Mouse (Mus musculus) left cerebral cortex, postnatal 36 days (tissue): Measurements from ENCODE around the gene Pnp. TPM values are rescaled to one million over a fixed set of nuclear protein-coding genes. Genes with fewer than 3 reads are reported as not detected.
"Not testable (repeated sequence)": the region's sequence is repeated elsewhere in the genome, so short reads cannot be mapped to it uniquely, and the experiment has no call there.

ENCODE experiments used
- DNase-seq, 2 experiments: peaks; one replicate each; pipeline ENCODE4 v3.0.0; 2021 to 2022; ENCODE audit warnings: low spot score in 2 of 2, mixed read lengths in 1 of 2
- intact Hi-C: fragments of 180-260 bp; cut with DNase I; formaldehyde crosslinking; loops from one replicate; pipeline ENCODE4 v1.15.1; 2025
- total RNA-seq, 2 experiments: library from RNA; stranded (reverse); gene quantifications; 2 replicates each; pipeline ENCODE4 v1.2.3; 2021

The Pnp gene
- total RNA-seq, result 10 to 100 TPM; 10.7 to 11.0 TPM

GRCm38 (mm10) chr14:50930754-50931492 is at the start of gene Pnp, which contains the start of gene Pip4p1:
Pnp (plus strand) TSS chr14:50931082.
Pip4p1 (minus strand) TSS chr14:50930856.
- intact Hi-C loops, result loop anchor here (2.0 to 5.0 kb wide), 2 partner anchors 124 to 132 kb away; partner anchors contain the start of genes Ccnb1ip1 and Parp2
- DNase-seq, result peak; percentile 98 to 99

GRCm38 (mm10) chr14:50891621-50892020 is 39.3 kb upstream of the Pnp start:
- DNase-seq, result no peak
- intact Hi-C loops, result no loop called here

- intact Hi-C loops, result no loop called here
- DNase-seq, result no peak
These were observed 38.8 kb upstream of the Pnp start for GRCm38 (mm10) chr14:50892091-50892490.

GRCm38 (mm10) chr14:50892541-50893459 is 38.1 kb upstream of the Pnp start:
- intact Hi-C loops, result no loop called here
- DNase-seq, result no peak

- DNase-seq, result no peak
- intact Hi-C loops, result no loop called here
These were observed 35.5 kb upstream of the Pnp start for GRCm38 (mm10) chr14:50895407-50895806.

- intact Hi-C loops, result no loop called here
- peak; percentile 33 to 47 for DNase-seq
These were observed 34.7 kb upstream of the Pnp start for GRCm38 (mm10) chr14:50895985-50896746.

- DNase-seq, result peak; percentile 47 to 53
- intact Hi-C loops, result no loop called here
These were observed 34.0 kb upstream of the Pnp start for GRCm38 (mm10) chr14:50896747-50897373.

- no peak for DNase-seq
- intact Hi-C loops, result no loop called here
These were observed 33.5 kb upstream of the Pnp start, which contains the start of gene Klhl33 for GRCm38 (mm10) chr14:50897374-50897765. Klhl33 (minus strand) TSS chr14:50897507.

GRCm38 (mm10) chr14:50897992-50898391 is 32.9 kb upstream of the Pnp start:
- DNase-seq, intact Hi-C loops: not testable (repeated sequence)

- DNase-seq, result no peak
- intact Hi-C loops, result no loop called here
These were observed 26.7 kb upstream of the Pnp start for GRCm38 (mm10) chr14:50903973-50904827.

GRCm38 (mm10) chr14:50904828-50905129 is 26.1 kb upstream of the Pnp start:
- intact Hi-C loops, result no loop called here
- DNase-seq, result no peak

- DNase-seq, result not testable (repeated sequence)
These were observed 25.6 kb upstream of the Pnp start for GRCm38 (mm10) chr14:50905327-50905726.

GRCm38 (mm10) chr14:50908126-50908525 is 22.8 kb upstream of the Pnp start:
- DNase-seq, result no peak
- intact Hi-C loops, result no loop called here

More at GRCm38 (mm10) chr14:50905327-50905726, 25.6 kb upstream of the Pnp start:
- intact Hi-C loops, result not testable (repeated sequence)

GRCm38 (mm10) chr14:50911356-50911755 is 19.5 kb upstream of the Pnp start:
- intact Hi-C loops, result no loop called here
- DNase-seq, result no peak

GRCm38 (mm10) chr14:50923437-50923836 is 7.4 kb upstream of the Pnp start:
- intact Hi-C loops, DNase-seq: not testable (repeated sequence)

- intact Hi-C loops, result no loop called here
- peak; percentile 96 to 97 for DNase-seq
These were observed 6.4 kb upstream of the Pnp start, which contains the start of the genes Osgep and Apex1 for GRCm38 (mm10) chr14:50924281-50925064. Osgep (minus strand) TSS chr14:50924893. Apex1 (plus strand) TSS chr14:50924968.

- intact Hi-C loops, result no loop called here
- DNase-seq, result peak in 1 of 2 experiments; percentile 31
These were observed 5.6 kb upstream of the Pnp start for GRCm38 (mm10) chr14:50925111-50925920.
